Mouse (Mus musculus): ENCODE measurements around the gene Spag8. TPM values are rescaled to one million over a fixed set of nuclear protein-coding genes. Genes with fewer than 3 reads are reported as not detected.

The Spag8 gene
- 1.1 and 1.9 TPM in 2 replicates for polyA plus RNA-seq (2012; rRNA removed)

DNA sequence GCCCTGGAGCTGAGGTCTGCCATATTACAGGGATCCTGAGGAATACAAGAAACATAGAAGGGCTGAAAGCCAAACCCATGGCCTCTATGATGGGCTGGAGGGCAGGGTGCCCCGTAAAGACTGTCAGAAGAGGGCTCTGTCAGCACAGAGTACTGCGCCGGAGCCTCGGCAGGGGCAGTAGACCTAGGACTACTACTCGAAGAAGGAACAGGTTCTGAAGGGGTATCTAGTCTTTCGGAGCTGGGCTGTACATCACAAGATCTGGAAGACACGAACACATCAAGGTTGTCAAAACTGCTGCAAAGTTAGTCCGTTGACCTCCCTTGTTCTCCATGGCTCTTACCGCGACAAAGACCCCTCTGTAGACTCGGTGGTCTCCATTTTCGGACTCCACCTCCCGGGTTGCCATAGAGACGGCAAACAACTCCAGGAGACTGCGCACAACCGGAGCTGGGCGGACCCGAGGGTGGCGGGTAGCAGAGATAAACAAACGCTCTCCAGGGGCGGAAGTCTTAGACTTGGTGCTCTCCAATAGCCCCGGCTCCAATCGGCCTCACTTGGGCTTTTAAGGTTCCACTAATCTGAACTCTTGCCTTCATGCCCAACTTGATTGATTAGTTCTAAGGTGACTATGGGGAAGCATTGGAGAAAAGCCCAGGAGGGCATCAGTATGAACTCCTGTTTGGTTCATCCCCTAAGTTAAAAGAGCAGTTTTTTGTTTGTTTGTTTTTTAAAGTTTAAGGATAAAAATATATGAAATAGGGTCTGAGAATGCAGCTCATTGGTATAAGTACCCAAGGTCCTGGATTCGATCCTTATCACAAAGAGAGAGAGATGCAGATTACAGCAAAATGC lies at the start of gene Spag8:
Gene Spag8 (minus strand): TSS at position 434 of the 855 bp plus-strand sequence.

DNA sequence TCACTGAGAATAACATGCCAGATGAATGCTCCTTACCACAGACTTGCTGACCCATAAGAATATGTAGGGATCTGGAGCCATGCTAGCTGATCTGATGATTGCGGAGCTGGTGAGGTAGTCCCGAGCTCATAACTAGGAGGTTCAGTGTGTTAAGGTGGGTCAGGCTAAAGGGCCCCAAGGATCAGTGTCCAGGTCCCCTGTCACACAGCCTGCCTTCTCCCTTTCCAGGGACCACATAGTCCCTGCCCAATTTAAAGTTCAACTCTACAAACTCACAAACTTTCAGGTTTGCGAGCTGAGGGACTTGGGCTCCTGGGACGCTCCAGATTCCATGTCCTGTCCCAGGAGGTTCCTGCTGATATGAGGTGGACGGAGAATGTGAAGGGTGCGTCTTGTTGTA lies 47.3 kb upstream of the Spag8 start, which contains the start of gene Olfr70:
Gene Olfr70 (minus strand): TSS at position 101 of the 400 bp plus-strand sequence.

GRCm38 (mm10) chr4:43668782-43669427 lies 15.5 kb upstream of the Spag8 start, which contains the start of the genes Tmem8b and Fam221b:
TSS of gene Tmem8b (plus strand) at chr4:43668971.
TSS of gene Fam221b (minus strand) at chr4:43669145.

GRCm38 (mm10) chr4:43656339-43657109 lies 3.1 kb upstream of the Spag8 start, which contains the start of gene Hint2:
TSS of gene Hint2 (minus strand) at chr4:43656466.

GRCm38 (mm10) chr4:43631046-43631955 lies 22.1 kb downstream of the Spag8 start, which contains the start of gene Npr2:
TSS of gene Npr2 (plus strand) at chr4:43631935.

Other genes starting within 250 kb of the Spag8 start
- gene Fam166b, start 224.5 kb downstream of the Spag8 start, polyA plus RNA-seq (2012; rRNA removed), result 0.08 TPM in 1 of 2 replicates, not detected in the other
- 90.2 and 100 TPM in 2 replicates for gene Tesk1, start 211.7 kb downstream of the Spag8 start, polyA plus RNA-seq (2012; rRNA removed)
- 3.6 and 6.6 TPM in 2 replicates for gene Cd72, start 199.0 kb downstream of the Spag8 start, polyA plus RNA-seq (2012; rRNA removed)
- 0.54 and 1.1 TPM in 2 replicates for gene Sit1, start 169.9 kb downstream of the Spag8 start, polyA plus RNA-seq (2012; rRNA removed)
- 347 and 577 TPM in 2 replicates for gene Ccdc107, start 160.7 kb downstream of the Spag8 start, polyA plus RNA-seq (2012; rRNA removed)
- gene Arhgef39, start 153.9 kb downstream of the Spag8 start, polyA plus RNA-seq (2012; rRNA removed), result 49.5 and 64.1 TPM in 2 replicates
- 70.7 and 71.6 TPM in 2 replicates for gene Car9, start 146.6 kb downstream of the Spag8 start, polyA plus RNA-seq (2012; rRNA removed)
- 199 and 235 TPM in 2 replicates for gene Tpm2, start 129.8 kb downstream of the Spag8 start, polyA plus RNA-seq (2012; rRNA removed)
- gene Creb3, start 91.3 kb downstream of the Spag8 start, polyA plus RNA-seq (2012; rRNA removed), result 93.5 and 113 TPM in 2 replicates
- gene Tln1, start 90.9 kb downstream of the Spag8 start, polyA plus RNA-seq (2012; rRNA removed), result 98.4 and 102 TPM in 2 replicates
- 56.1 and 75.5 TPM in 2 replicates for gene Rgp1, start 74.9 kb downstream of the Spag8 start, polyA plus RNA-seq (2012; rRNA removed)
- gene Gba2, start 74.7 kb downstream of the Spag8 start, polyA plus RNA-seq (2012; rRNA removed), result 13.0 and 13.3 TPM in 2 replicates
- gene Msmp, start 69.1 kb downstream of the Spag8 start, polyA plus RNA-seq (2012; rRNA removed), result 0.17 TPM in 1 of 2 replicates, not detected in the other
- 18.2 and 19.2 TPM in 2 replicates for gene Npr2, start 21.7 kb downstream of the Spag8 start, polyA plus RNA-seq (2012; rRNA removed)
- gene Hint2, start 2.9 kb upstream of the Spag8 start, polyA plus RNA-seq (2012; rRNA removed), result 72.2 and 79.4 TPM in 2 replicates
- 9.2 and 11.0 TPM in 2 replicates for gene Tmem8b, start 15.4 kb upstream of the Spag8 start, polyA plus RNA-seq (2012; rRNA removed)
- gene Fam221b, start 15.6 kb upstream of the Spag8 start, polyA plus RNA-seq (2012; rRNA removed), result 0.10 TPM in 1 of 2 replicates, not detected in the other
- gene Olfr70, start 47.2 kb upstream of the Spag8 start, polyA plus RNA-seq (2012; rRNA removed), result not detected in 2 replicates
- not detected in 2 replicates for gene Olfr71, start 56.7 kb upstream of the Spag8 start, polyA plus RNA-seq (2012; rRNA removed)
- 2.2 and 3.1 TPM in 2 replicates for gene Hrct1, start 73.6 kb upstream of the Spag8 start, polyA plus RNA-seq (2012; rRNA removed)
- 0.89 and 1.2 TPM in 2 replicates for gene Spaar, start 76.4 kb upstream of the Spag8 start, polyA plus RNA-seq (2012; rRNA removed)
- gene Olfr159, start 117.4 kb upstream of the Spag8 start, polyA plus RNA-seq (2012; rRNA removed), result not detected in 2 replicates
- 0.10 and 0.21 TPM in 2 replicates for gene Olfr156, start 170.3 kb upstream of the Spag8 start, polyA plus RNA-seq (2012; rRNA removed)
- gene Olfr157, start 186.6 kb upstream of the Spag8 start, polyA plus RNA-seq (2012; rRNA removed), result 0.08 and 0.15 TPM in 2 replicates
- not detected in 2 replicates for gene Olfr155, start 198.0 kb upstream of the Spag8 start, polyA plus RNA-seq (2012; rRNA removed)
- 7.8 and 8.0 TPM in 2 replicates for gene Reck, start 221.9 kb upstream of the Spag8 start, polyA plus RNA-seq (2012; rRNA removed)